Mouse (Mus musculus) left cerebral cortex, postnatal 36 days (tissue): ENCODE data around the gene Sdsl. TPM values are rescaled to one million over a fixed set of nuclear protein-coding genes. Genes with fewer than 3 reads are reported as not detected.
A peak's percentile ranks its signal among the peaks of the same experiment; 100 is the strongest.

Source experiments
- DNase-seq, 2 experiments: peaks; one replicate each; pipeline ENCODE4 v3.0.0; 2021 to 2022; ENCODE audit warnings: low spot score in 2 of 2, mixed read lengths in 1 of 2
- intact Hi-C: fragments of 180-260 bp; cut with DNase I; formaldehyde crosslinking; loops from one replicate; pipeline ENCODE4 v1.15.1; 2025
- total RNA-seq, 2 experiments: library from RNA; stranded (reverse); gene quantifications; 2 replicates each; pipeline ENCODE4 v1.2.3; 2021

Sdsl gene
- total RNA-seq, 2 experiments from 2014 or later, result 5.5 to 5.7 TPM

DNA sequence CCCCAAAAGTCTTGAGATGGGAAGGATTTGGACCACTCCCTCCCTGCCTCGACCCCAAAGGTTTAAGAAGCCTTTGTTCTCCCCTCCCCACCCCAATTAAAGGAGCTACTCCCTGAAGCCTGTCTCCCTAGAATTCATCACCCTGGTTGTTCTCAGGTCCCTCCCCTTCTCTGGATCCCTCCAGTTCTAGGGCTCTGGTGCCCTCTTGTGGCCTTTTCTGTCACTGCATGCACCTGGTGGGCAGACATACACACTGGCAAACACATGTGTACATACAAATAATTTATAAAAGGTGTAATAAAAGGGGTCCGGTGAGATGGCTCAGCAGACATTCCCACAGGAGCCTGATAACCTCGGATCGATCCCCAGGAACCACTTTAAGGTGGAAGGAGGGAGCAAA is 8.3 kb downstream of the Sdsl start:
- DNase-seq, result no peak

DNA sequence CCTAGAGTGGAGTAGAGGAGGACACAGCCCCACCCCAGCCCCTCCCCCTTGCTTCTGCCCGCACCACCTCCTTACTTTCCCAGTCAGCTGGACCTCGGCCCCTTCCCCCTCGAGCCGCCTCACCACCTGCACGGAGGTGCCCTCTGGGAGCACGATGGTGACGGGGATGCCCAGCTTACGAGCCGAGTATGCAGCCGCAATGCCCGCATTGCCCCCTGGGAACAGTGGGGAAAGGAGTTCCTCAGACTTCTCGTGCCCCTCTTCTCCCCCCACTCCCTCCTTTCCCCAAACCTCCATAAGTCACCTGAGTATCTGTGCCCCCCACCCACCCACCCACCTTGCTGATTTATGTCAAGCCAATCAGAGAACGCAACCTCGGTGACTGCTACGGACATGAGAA is 10.7 kb downstream of the Sdsl start:
- DNase-seq, result no peak
- intact Hi-C loops, result no loop called here

More for the DNA sequence above, 8.3 kb downstream of the Sdsl start:
- intact Hi-C loops, result no loop called here

DNA sequence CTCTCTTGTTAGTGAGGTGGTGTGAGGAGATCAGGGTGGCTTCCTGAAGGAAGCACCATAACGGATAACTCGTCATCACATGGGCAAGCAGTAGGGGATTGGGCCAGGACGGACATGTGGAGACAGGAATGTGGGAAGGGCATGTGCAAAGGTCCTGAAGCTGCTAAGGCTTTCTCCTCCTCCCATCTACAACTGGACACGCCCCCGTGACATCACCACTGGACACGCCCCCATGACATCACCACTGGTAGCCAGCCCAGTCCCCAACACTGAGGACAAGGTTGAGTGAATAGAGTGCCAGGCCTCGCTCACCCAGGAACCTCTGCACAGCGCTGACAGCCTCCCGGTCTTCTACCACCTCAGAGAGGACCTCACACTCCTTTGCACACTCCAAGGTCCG is 13.5 kb downstream of the Sdsl start:
- intact Hi-C loops, result loop anchor here (5.0 kb wide), 1 partner anchor 312 kb away; no protein-coding TSS in a partner anchor
- no peak for DNase-seq

DNA sequence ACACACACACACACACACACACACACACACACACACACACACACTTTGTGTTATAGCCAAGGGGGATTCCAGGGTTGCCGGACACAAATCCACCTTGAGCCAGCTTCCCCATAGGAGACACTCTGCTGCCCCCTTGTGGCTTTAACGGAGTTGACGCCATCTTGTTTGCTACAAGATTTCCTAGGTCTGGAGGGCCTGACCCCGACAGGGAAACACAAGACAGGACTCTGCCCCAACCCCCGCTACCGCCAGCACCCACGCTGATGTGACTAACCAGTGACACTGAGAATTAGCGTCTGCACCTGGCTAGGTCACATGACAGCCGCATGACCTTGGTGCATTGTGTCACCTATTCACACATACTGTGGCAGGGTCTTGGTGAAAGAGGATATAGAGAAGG is 15.0 kb downstream of the Sdsl start:
- no peak for DNase-seq
- intact Hi-C loops, result loop anchor here (5.0 kb wide), 1 partner anchor 310 kb away; no protein-coding TSS in a partner anchor

DNA sequence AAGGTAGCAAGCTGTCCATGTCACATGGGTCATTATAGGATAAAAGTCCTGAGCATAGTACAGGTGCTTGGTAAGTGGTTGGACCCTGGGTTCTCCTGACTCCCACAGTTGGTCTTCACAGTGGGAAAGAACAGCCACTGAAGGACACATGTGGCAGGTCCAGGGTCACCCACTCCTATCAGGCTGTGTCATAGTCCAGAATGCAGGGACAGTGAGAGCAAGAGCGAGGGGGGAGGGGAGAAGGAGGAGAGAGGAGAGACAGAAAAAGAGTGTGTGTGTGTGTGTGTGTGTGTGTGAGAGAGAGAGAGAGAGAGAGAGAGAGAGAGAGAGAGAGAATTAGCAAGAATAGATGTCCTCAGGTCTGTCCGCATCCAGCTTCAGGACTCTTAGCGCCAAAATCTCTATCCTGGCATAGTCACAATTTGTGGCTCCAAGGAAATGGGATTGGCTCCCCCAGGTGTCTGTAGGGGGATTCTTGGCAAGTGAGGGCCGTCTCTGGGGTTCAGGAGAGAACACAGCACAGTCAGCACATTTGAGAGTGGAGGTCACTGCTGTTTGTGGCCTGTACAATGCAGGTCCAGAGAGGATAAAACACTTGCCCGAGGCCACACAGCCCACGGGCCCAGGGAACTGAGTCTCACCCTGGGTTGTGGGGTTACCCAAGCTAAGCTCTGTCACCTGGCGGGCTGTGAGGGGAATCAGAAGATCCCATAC is 15.6 kb downstream of the Sdsl start:
- intact Hi-C loops, result loop anchor here (5.0 kb wide), 1 partner anchor 310 kb away; no protein-coding TSS in a partner anchor
- DNase-seq, result no peak

DNA sequence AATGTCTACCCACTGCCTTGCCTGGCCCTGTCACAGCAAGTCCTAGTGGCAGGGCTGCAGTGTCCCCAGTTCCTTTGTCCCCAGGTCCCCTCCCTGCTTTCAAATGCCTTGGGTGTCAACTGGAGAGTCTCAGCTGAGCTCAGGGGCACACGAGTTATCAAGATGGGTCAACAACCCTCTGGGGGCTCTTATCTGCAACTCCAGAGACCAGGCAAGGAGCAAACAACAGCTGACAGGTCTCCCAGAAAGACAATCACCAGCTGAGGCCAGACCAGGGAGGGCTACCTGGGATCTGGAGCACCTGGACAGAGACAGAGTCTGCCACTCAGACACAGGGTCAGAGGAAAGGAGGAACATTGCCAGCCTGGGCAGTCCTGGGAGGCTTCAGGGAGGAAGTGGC is 16.4 kb downstream of the Sdsl start:
- DNase-seq, result no peak
- intact Hi-C loops, result loop anchor here (5.0 kb wide), 1 partner anchor 309 kb away; no protein-coding TSS in a partner anchor

DNA sequence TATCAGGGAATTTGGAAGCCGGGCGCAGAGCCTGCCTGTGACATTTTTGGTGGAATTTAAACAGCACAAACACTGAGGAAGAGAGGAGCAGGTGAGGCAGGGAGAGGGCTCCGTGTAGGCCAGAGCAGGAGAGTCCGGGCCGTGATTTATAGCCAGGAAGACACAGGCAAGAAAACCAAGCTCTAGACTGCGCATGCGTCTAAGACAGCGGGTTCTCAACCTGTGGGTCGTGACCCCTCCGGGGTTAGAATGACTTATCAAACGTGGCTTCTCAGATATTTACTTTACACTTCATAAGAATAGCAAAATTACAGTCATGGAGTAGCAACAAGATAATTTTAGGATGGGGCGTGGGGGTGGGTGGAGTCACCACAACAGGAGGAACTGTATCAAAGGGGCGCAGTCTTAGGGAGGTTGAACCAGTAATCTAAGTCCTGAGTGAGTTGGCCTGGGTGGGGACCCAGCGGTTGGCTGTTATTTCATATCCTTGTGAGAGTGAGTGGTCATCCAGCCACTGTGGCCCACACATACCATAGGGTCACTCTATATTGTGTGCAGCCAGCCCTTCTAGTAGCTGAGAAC is 17.8 kb downstream of the Sdsl start:
- intact Hi-C loops, result loop anchor here (5.0 kb wide), 1 partner anchor 308 kb away; no protein-coding TSS in a partner anchor
- DNase-seq, result no peak

DNA sequence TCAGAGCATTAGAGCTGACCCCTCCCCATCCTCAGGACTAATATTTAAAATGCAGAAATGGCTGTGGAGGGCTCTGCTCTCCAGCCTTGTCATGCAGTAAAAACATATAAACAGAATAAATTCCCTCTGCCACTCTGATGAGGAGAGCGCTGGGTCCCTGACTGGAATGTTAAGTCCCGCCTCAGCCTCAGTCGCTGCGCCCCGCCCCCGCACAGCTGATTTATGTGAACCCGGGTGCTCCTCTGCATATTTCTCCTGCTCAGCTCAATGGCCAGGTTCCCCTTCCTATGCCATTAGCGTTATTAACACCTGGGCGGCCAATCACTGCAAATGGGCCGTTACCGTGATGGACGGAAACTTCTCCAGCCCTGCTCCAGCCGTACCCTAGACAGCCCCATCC is 25.3 kb downstream of the Sdsl start:
- intact Hi-C loops, result no loop called here
- no peak for DNase-seq

DNA sequence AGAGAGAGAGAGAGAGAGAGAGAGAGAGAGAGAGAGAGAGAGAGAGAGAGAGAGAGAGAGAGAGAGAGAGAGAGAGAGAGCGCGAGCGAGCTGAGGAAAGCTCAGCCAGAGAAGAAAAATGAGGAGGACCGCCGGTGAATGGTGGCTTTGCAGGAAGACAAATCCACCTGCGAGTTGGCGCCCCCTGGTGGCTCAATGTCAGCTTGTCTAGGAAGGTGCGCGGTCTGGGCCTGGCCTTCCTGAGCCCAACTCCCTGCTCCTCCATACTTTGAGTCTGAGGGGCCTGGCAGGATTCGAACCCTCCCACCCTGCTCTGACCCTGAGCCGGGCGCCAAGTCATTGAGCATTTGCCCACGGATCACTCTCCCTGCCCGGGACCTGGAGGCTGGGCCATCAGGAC is 31.9 kb downstream of the Sdsl start:
- intact Hi-C loops, result loop anchor here (2.0 kb wide), 1 partner anchor 294 kb away; no protein-coding TSS in a partner anchor
- peak; percentile 80 to 88 for DNase-seq

DNA sequence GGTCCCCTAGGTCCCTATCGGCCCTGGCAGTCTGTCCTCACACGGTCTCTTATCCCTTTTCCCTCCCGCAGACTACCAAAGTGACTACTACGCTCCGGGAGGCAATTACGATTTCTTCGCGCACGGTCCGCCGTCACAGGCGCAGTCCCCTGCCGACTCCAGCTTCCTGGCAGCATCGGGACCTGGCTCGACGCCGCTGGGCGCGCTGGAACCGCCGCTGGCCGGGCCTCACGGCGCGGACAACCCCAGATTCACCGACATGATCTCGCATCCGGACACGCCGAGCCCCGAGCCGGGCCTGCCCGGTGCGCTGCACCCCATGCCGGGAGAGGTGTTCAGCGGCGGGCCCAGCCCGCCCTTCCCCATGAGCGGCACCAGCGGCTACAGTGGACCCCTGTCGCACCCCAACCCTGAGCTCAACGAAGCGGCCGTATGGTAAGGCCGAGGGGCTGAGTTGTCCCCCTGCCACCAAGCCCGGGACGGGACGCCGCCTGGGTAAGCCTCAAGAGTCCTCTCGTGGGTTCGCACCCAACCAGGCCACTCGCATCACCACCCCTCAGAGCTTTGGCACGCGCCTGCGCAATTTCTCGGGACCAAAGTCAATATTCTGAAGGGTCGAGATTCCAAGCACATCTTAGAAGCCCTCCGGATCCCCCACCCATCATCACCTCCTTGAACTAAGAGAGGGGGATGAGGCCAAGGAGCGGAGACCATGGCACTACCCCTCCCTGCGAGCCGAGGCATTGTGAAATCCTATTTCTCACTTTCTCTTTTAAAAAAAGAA is 32.5 kb downstream of the Sdsl start:
- no peak for DNase-seq
- intact Hi-C loops, result loop anchor here (2.0 to 10.0 kb wide), 3 partner anchors 293 to 635 kb away; no protein-coding TSS in a partner anchor

DNA sequence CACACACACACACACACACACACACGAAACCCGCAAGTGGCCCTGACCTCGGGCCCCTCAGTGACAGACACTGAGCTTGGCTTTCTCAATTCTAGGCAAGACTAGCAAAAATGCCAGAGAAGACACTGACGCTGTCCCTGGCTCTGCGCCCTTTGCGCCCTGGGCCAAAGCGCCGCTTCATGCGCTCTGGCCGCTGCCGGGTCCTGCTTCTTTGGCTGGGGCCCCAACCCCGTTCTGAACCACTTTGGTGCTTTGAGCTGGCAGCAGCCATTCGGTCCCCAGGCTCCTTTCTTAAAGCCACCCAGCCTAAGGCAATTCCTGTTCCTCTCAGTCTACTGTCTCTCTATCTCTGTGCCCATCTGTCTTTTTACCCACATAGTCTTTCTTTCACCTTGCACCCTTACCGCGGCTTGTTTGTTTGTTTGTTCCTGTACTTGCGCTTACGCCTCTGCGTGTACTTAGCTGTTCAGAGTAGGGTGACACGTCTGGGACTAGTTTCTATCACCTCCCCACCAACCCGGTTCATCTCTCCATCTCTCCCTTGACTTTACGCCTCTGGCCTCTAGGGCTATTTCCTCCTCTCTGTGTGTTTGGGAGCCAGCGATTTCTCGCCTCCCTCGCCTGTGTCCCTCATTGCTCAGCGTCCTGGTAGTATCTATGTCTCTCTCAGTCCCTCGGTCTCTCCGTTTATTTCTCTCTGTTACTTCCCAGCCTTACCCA is 33.5 kb downstream of the Sdsl start:
- DNase-seq, result no peak
- intact Hi-C loops, result loop anchor here (5.0 to 10.0 kb wide), 2 partner anchors 602 to 634 kb away; no protein-coding TSS in a partner anchor

DNA sequence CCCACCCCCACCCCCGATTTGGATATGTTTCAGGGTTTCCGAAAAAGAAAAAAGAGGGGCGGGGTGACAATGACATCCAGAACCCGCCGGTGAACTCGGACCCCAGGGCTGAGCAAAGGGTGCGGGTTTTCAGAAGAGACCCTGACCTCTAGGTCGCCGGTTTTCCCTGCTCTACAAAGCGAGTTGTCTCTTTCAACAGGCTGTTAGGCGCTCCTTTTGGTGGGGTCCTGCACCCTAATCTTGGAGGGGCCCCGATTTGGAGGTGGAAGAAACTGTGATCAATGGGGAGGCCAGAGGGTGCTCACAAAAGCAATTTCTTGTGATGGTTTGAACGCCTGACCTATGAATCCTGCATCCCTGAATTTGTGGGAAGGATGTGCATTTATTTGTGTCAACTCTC is 34.1 kb downstream of the Sdsl start:
- intact Hi-C loops, result loop anchor here (5.0 to 10.0 kb wide), 2 partner anchors 601 to 634 kb away; no protein-coding TSS in a partner anchor
- DNase-seq, result no peak

DNA sequence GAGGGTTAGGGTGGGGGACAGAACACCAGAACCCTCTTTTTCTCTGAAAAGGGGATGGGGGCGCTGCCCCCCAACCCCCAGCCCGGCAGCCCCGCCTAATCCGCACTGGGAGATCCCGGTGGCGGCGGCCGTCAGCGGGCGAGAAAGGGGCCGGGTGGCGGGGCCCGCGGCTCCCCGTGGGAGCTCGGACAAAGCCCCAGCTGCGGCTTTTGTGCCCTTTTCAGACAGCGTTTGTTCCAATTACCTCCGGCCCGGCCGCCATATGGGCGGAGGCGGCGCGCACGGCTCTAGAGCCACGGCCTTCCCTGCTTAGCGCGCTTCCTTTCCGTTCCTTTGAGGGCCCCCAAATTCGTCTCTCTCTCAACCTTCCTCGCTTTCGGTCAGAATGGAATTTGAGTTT is 34.6 kb downstream of the Sdsl start:
- DNase-seq, result no peak
- intact Hi-C loops, result loop anchor here (5.0 to 10.0 kb wide), 2 partner anchors 601 to 633 kb away; no protein-coding TSS in a partner anchor

DNA sequence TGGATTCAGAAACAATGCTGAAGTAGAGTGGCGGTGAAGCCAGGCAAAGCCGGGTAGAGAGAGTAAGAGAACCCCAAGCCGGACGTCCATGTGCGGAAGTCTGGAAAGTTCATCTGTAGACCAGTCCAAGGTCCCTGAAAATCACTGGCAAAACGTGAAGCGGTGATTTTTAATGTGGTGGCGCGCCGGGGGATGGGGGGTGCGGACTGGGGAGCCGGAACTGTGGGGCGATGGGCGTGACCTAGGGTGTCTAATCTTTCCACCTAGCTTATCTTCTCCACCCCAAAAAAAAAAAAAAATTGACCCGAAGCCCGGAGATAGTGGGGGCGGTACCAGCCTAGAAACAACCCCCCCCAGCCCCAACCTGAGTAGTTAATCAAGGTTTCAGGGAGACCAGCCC is 35.1 kb downstream of the Sdsl start:
- intact Hi-C loops, result loop anchor here (5.0 to 10.0 kb wide), 2 partner anchors 600 to 633 kb away; no protein-coding TSS in a partner anchor
- DNase-seq, result no peak

DNA sequence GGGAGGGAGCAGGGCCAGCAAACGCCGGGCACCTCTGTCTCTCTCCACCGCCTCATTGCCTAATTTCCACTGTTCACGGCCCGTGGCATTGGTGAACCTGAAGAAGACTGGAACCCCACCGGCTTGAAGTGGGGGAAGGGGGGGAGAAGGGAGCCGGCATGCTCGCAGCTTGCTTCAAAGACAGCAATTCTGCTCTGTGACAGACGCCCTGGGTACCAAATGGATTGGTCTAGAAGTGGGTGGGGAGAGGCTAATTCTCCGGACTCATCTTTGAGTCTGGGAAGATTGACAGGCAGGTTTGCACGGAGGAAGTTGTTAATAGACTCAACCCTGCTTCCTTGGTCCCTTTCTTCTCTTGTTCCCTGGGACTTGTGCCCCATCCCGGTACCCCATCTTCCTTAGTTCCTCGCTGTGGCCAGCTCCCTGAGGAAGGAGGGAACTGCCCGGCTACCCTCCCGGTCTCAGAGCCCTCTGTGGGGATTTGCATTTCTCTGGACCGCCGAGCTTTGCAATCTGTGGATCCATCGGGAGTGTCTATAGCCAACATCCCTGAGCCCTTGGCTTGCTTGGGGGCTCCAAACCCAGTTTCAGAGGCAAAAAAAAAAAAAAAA is 35.6 kb downstream of the Sdsl start:
- intact Hi-C loops, result loop anchor here (5.0 to 10.0 kb wide), 2 partner anchors 600 to 632 kb away; no protein-coding TSS in a partner anchor
- no peak for DNase-seq

DNA sequence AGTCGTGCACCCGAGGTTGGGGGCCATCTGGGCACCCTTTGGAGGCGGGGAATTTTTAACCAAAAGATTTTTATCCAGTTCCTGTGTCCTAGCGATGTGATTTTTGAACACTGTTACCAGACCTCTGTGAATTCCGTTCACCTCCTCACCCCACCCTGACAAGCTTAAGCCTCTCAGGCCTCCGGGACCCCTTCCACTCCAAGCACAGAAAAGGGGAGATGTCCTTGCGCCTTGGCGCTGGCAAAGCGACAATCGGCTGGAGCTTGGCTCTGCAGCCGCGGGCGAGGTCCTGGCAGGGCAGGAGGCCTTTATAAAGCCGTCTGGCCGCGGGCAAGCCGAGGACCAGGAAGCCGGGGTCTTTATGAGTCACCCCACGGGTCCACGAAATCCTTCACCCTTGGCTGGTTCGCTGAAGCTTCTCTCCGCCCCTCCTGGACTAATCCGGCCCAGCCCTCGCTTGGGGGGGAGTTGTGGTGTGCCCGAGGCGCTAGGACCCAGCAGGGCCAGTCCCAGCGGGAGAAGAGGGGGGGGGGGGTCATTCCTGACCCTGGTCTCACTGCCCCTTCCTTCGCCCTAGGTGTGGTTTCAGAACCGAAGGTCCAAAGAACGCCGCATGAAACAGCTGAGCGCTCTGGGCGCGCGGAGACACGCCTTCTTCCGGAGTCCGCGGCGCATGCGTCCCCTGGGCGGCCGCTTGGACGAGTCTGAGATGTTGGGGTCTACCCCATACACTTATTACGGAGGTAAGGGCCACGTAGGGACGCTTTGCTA is 36.7 kb downstream of the Sdsl start:
- DNase-seq, result no peak
- intact Hi-C loops, result loop anchor here (5.0 to 10.0 kb wide), 2 partner anchors 599 to 631 kb away; no protein-coding TSS in a partner anchor

DNA sequence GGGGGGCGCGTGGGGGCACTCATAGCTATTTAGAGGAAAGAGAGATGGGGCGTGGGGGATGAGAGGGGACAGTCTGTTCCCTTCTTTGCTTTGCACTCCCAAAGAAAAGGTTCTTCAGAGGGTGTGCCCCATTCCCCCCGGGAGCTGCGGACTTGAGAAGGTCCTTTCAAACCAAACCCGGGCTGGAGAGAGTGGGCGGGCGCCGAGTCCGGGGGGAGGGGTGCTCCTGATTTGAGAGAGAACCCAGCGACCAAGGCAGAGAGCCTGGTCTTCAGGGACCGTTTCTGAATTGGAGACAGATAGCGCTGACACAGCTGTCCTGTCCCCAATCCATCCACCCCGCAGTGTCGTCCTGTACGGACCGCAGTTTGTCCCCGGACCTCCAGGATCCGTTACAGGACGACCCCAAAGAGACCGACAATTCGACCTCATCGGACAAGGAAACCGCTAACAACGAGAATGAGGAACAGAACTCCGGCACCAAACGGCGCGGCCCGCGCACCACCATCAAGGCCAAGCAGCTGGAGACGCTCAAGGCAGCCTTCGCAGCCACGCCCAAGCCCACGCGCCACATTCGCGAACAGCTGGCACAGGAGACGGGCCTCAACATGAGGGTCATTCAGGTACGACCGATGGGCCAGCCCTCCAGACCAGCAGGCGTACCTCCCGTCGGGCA is 37.5 kb downstream of the Sdsl start:
- intact Hi-C loops, result loop anchor here (5.0 to 10.0 kb wide), 2 partner anchors 598 to 630 kb away; no protein-coding TSS in a partner anchor
- DNase-seq, result no peak
